Mouse (Mus musculus): Measurements from ENCODE around the gene Etv3. TPM values are rescaled to one million over a fixed set of nuclear protein-coding genes. Genes with fewer than 3 reads are reported as not detected.

Etv3 gene
- polyA plus RNA-seq, 1 experiment = 3.7 TPM

GRCm38 (mm10) chr3:87523701-87524100, 1.5 kb upstream of the Etv3 start:
- H3K36me3 ChIP-seq (ENCODE audit: control insufficient read depth, insufficient read depth) = peaks cover 4% of the 10 kb centered on the region
- TF ChIP-seq USF1 (IDR thresholded peaks at IDR 0.05; ENCODE audit: low read depth) (no peak), CEBPB (IDR thresholded peaks at IDR 0.05; ENCODE audit: low read depth) (no peak), FOSL1 (IDR thresholded peaks at IDR 0.05; ENCODE audit: insufficient read depth, low read length, poor library complexity, severe bottlenecking) (no peak), MAX (IDR thresholded peaks at IDR 0.05) (no peak), MYOG (IDR thresholded peaks at IDR 0.05; ENCODE audit: control insufficient read depth, extremely low read depth, insufficient read length) (no peak), CTCF (IDR thresholded peaks at IDR 0.05; ENCODE audit: control insufficient read depth, insufficient read depth, insufficient read length) (no peak), MYOD1 (IDR thresholded peaks at IDR 0.05; ENCODE audit: control insufficient read depth, insufficient read length, low read depth) (no peak)
- H3K27me3 ChIP-seq (ENCODE audit: control insufficient read depth, insufficient read depth, insufficient read length) = peaks cover 6% of the 10 kb centered on the region
- peaks cover 14% of the 10 kb centered on the region for H3K79me3 ChIP-seq (ENCODE audit: low read depth)
- H3K79me2 ChIP-seq (ENCODE audit: control insufficient read depth, insufficient read depth) = peaks cover 19% of the 10 kb centered on the region
- no peak overlapping the region for H3ac ChIP-seq (ENCODE audit: control insufficient read depth, insufficient read length, low read depth)
- no peak overlapping the region for H3K4me3 ChIP-seq (ENCODE audit: insufficient read depth, poor library complexity, severe bottlenecking)

GRCm38 (mm10) chr3:87525837-87526570, 797 bp downstream of the Etv3 start:
- H3K79me2 ChIP-seq (ENCODE audit: control insufficient read depth, insufficient read depth) = peaks cover 19% of the 10 kb centered on the region
- H3ac ChIP-seq (ENCODE audit: control insufficient read depth, insufficient read length, low read depth) = peak overlapping the region; percentile 88
- TF ChIP-seq MYOG (IDR thresholded peaks at IDR 0.05; ENCODE audit: control insufficient read depth, extremely low read depth, insufficient read length) (no peak), CEBPB (IDR thresholded peaks at IDR 0.05; ENCODE audit: low read depth) (no peak), CTCF (IDR thresholded peaks at IDR 0.05; ENCODE audit: control insufficient read depth, insufficient read depth, insufficient read length) (no peak), MYOD1 (IDR thresholded peaks at IDR 0.05; ENCODE audit: control insufficient read depth, insufficient read length, low read depth) (no peak), FOSL1 (IDR thresholded peaks at IDR 0.05; ENCODE audit: insufficient read depth, low read length, poor library complexity, severe bottlenecking) (no peak), USF1 (IDR thresholded peaks at IDR 0.05; ENCODE audit: low read depth) (no peak), MAX (IDR thresholded peaks at IDR 0.05) (no peak)
- peak overlapping the region; percentile 89 for H3K4me3 ChIP-seq (ENCODE audit: insufficient read depth, poor library complexity, severe bottlenecking)
- H3K79me3 ChIP-seq (ENCODE audit: low read depth) = peaks cover 14% of the 10 kb centered on the region
- H3K27me3 ChIP-seq (ENCODE audit: control insufficient read depth, insufficient read depth, insufficient read length) = no peaks in the 10 kb centered on the region
- peaks cover 24% of the 10 kb centered on the region for H3K36me3 ChIP-seq (ENCODE audit: control insufficient read depth, insufficient read depth)

GRCm38 (mm10) chr3:87527139-87527538, 1.9 kb downstream of the Etv3 start:
- Histone ChIP-seq H3ac (ENCODE audit: control insufficient read depth, insufficient read length, low read depth) (no peak overlapping the region), H3K27me3 (ENCODE audit: control insufficient read depth, insufficient read depth, insufficient read length) (no peaks in the 10 kb centered on the region), H3K79me3 (ENCODE audit: low read depth) (peaks cover 14% of the 10 kb centered on the region), H3K36me3 (ENCODE audit: control insufficient read depth, insufficient read depth) (peaks cover 28% of the 10 kb centered on the region), H3K4me3 (ENCODE audit: insufficient read depth, poor library complexity, severe bottlenecking) (no peak overlapping the region), H3K79me2 (ENCODE audit: control insufficient read depth, insufficient read depth) (peaks cover 19% of the 10 kb centered on the region)
- no peak for TF ChIP-seq CEBPB (IDR thresholded peaks at IDR 0.05; ENCODE audit: low read depth)
- no peak for TF ChIP-seq FOSL1 (IDR thresholded peaks at IDR 0.05; ENCODE audit: insufficient read depth, low read length, poor library complexity, severe bottlenecking)
- TF ChIP-seq MYOG (IDR thresholded peaks at IDR 0.05; ENCODE audit: control insufficient read depth, extremely low read depth, insufficient read length) = no peak
- TF ChIP-seq CTCF (IDR thresholded peaks at IDR 0.05; ENCODE audit: control insufficient read depth, insufficient read depth, insufficient read length) = no peak
- TF ChIP-seq MAX (IDR thresholded peaks at IDR 0.05) = no peak
- no peak for TF ChIP-seq MYOD1 (IDR thresholded peaks at IDR 0.05; ENCODE audit: control insufficient read depth, insufficient read length, low read depth)
- no peak for TF ChIP-seq USF1 (IDR thresholded peaks at IDR 0.05; ENCODE audit: low read depth)

GRCm38 (mm10) chr3:87528021-87528420, 2.8 kb downstream of the Etv3 start:
- no peak overlapping the region for H3K4me3 ChIP-seq (ENCODE audit: insufficient read depth, poor library complexity, severe bottlenecking)
- peaks cover 31% of the 10 kb centered on the region for H3K36me3 ChIP-seq (ENCODE audit: control insufficient read depth, insufficient read depth)
- H3K27me3 ChIP-seq (ENCODE audit: control insufficient read depth, insufficient read depth, insufficient read length) = no peaks in the 10 kb centered on the region
- TF ChIP-seq USF1 (IDR thresholded peaks at IDR 0.05; ENCODE audit: low read depth) (no peak), MYOG (IDR thresholded peaks at IDR 0.05; ENCODE audit: control insufficient read depth, extremely low read depth, insufficient read length) (no peak), MYOD1 (IDR thresholded peaks at IDR 0.05; ENCODE audit: control insufficient read depth, insufficient read length, low read depth) (no peak), MAX (IDR thresholded peaks at IDR 0.05) (no peak), CTCF (IDR thresholded peaks at IDR 0.05; ENCODE audit: control insufficient read depth, insufficient read depth, insufficient read length) (no peak), CEBPB (IDR thresholded peaks at IDR 0.05; ENCODE audit: low read depth) (no peak), FOSL1 (IDR thresholded peaks at IDR 0.05; ENCODE audit: insufficient read depth, low read length, poor library complexity, severe bottlenecking) (no peak)
- no peak overlapping the region for H3ac ChIP-seq (ENCODE audit: control insufficient read depth, insufficient read length, low read depth)
- H3K79me3 ChIP-seq (ENCODE audit: low read depth) = peaks cover 14% of the 10 kb centered on the region
- peaks cover 19% of the 10 kb centered on the region for H3K79me2 ChIP-seq (ENCODE audit: control insufficient read depth, insufficient read depth)

GRCm38 (mm10) chr3:87528841-87529240, 3.6 kb downstream of the Etv3 start:
- no peak overlapping the region for H3ac ChIP-seq (ENCODE audit: control insufficient read depth, insufficient read length, low read depth)
- TF ChIP-seq USF1 (IDR thresholded peaks at IDR 0.05; ENCODE audit: low read depth) (no peak), FOSL1 (IDR thresholded peaks at IDR 0.05; ENCODE audit: insufficient read depth, low read length, poor library complexity, severe bottlenecking) (no peak), CTCF (IDR thresholded peaks at IDR 0.05; ENCODE audit: control insufficient read depth, insufficient read depth, insufficient read length) (no peak), CEBPB (IDR thresholded peaks at IDR 0.05; ENCODE audit: low read depth) (no peak), MYOD1 (IDR thresholded peaks at IDR 0.05; ENCODE audit: control insufficient read depth, insufficient read length, low read depth) (no peak), MAX (IDR thresholded peaks at IDR 0.05) (no peak), MYOG (IDR thresholded peaks at IDR 0.05; ENCODE audit: control insufficient read depth, extremely low read depth, insufficient read length) (no peak)
- H3K4me3 ChIP-seq (ENCODE audit: insufficient read depth, poor library complexity, severe bottlenecking) = no peak overlapping the region
- H3K79me2 ChIP-seq (ENCODE audit: control insufficient read depth, insufficient read depth) = peaks cover 19% of the 10 kb centered on the region
- H3K36me3 ChIP-seq (ENCODE audit: control insufficient read depth, insufficient read depth) = peaks cover 39% of the 10 kb centered on the region
- H3K27me3 ChIP-seq (ENCODE audit: control insufficient read depth, insufficient read depth, insufficient read length) = no peaks in the 10 kb centered on the region
- H3K79me3 ChIP-seq (ENCODE audit: low read depth) = peaks cover 14% of the 10 kb centered on the region

All from C2C12 (cell line).